Mouse (Mus musculus): ENCODE data around the gene Pbld1. TPM values are rescaled to one million over a fixed set of nuclear protein-coding genes. Genes with fewer than 3 reads are reported as not detected.
A peak's percentile ranks its signal among the peaks of the same experiment; 100 is the strongest.

The Pbld1 gene
- total RNA-seq (2014; rRNA removed) (226 and 238 TPM in 2 replicates), polyA plus RNA-seq (2012; rRNA removed) (166 and 174 TPM in 2 replicates)

- Histone ChIP-seq H3K9ac (ENCODE audit: low read depth, low read length) (peak within 1 kb of the TSS; percentile 49), H3K27ac (replicated peaks; ENCODE audit: insufficient read depth, low read depth, low read length) (peak within 1 kb of the TSS; percentile 86), H3K79me2 (ENCODE audit: control insufficient read depth, insufficient read depth, low read length) (peaks cover 5% of the 10 kb centered on the region; the same call in 1 of the 2 replicates), H3K36me3 (ENCODE audit: control insufficient read depth, insufficient read depth, low read length) (peaks cover 24% of the 10 kb centered on the region), H3K4me3 (ENCODE audit: insufficient read depth, low read depth, low read length) (no peak within 1 kb of the TSS; the same call in 1 of the 2 replicates), H3K4me1 (ENCODE audit: control insufficient read depth, insufficient read depth, low read length) (peaks cover 10% of the 10 kb centered on the region), H3K27me3 (ENCODE audit: control insufficient read depth, insufficient read depth, low read length) (no peaks in the 10 kb centered on the region)
- 44% methylated on average over 2 of the region's 2 CpGs for WGBS
- no peak for DNase-seq (ENCODE audit: extremely low read depth, low read depth, low spot score)
- TF ChIP-seq POLR2A (IDR thresholded peaks at IDR 0.05; ENCODE audit: extremely low read depth, insufficient read depth, low read length) (no peak), CTCF (IDR thresholded peaks at IDR 0.05; ENCODE audit: low read depth, low read length) (no peak)
Measured at GRCm38 (mm10) chr10:63059862-63060261, at the start of gene Pbld1. Gene Pbld1, plus strand, starts transcription at chr10:63060162.

- H3K4me3 ChIP-seq (ENCODE audit: insufficient read depth, low read depth, low read length): no peak overlapping the region
- H3K27ac ChIP-seq (replicated peaks; ENCODE audit: insufficient read depth, low read depth, low read length): no peak overlapping the region
- no peak for DNase-seq (ENCODE audit: extremely low read depth, low read depth, low spot score)
- no peaks in the 10 kb centered on the region for H3K27me3 ChIP-seq (ENCODE audit: control insufficient read depth, insufficient read depth, low read length)
- no peak overlapping the region for H3K9ac ChIP-seq (ENCODE audit: low read depth, low read length)
- peaks cover 49% of the 10 kb centered on the region for H3K36me3 ChIP-seq (ENCODE audit: control insufficient read depth, insufficient read depth, low read length)
- no peaks in the 10 kb centered on the region for H3K79me2 ChIP-seq (ENCODE audit: control insufficient read depth, insufficient read depth, low read length)
- no peaks in the 10 kb centered on the region for H3K4me1 ChIP-seq (ENCODE audit: control insufficient read depth, insufficient read depth, low read length)
- WGBS: 74% methylated on average over 4 of the region's 4 CpGs
- TF ChIP-seq CTCF (IDR thresholded peaks at IDR 0.05; ENCODE audit: low read depth, low read length): no peak
- no peak for TF ChIP-seq POLR2A (IDR thresholded peaks at IDR 0.05; ENCODE audit: extremely low read depth, insufficient read depth, low read length)
Measured at GRCm38 (mm10) chr10:63010268-63010667, 49.7 kb upstream of the Pbld1 start.

GRCm38 (mm10) chr10:63011556-63011955 lies 48.4 kb upstream of the Pbld1 start:
- H3K9ac ChIP-seq (ENCODE audit: low read depth, low read length): no peak overlapping the region
- no peaks in the 10 kb centered on the region for H3K27me3 ChIP-seq (ENCODE audit: control insufficient read depth, insufficient read depth, low read length)
- TF ChIP-seq POLR2A (IDR thresholded peaks at IDR 0.05; ENCODE audit: extremely low read depth, insufficient read depth, low read length) (no peak), CTCF (IDR thresholded peaks at IDR 0.05; ENCODE audit: low read depth, low read length) (no peak)
- no peak overlapping the region for H3K4me3 ChIP-seq (ENCODE audit: insufficient read depth, low read depth, low read length)
- 92% methylated on average over 6 of the region's 6 CpGs for WGBS
- no peaks in the 10 kb centered on the region for H3K79me2 ChIP-seq (ENCODE audit: control insufficient read depth, insufficient read depth, low read length)
- no peak for DNase-seq (ENCODE audit: extremely low read depth, low read depth, low spot score)
- H3K27ac ChIP-seq (replicated peaks; ENCODE audit: insufficient read depth, low read depth, low read length): no peak overlapping the region
- no peaks in the 10 kb centered on the region for H3K4me1 ChIP-seq (ENCODE audit: control insufficient read depth, insufficient read depth, low read length)
- peaks cover 56% of the 10 kb centered on the region for H3K36me3 ChIP-seq (ENCODE audit: control insufficient read depth, insufficient read depth, low read length)

GRCm38 (mm10) chr10:63013476-63013875 lies 46.5 kb upstream of the Pbld1 start:
- no peak overlapping the region for H3K27ac ChIP-seq (replicated peaks; ENCODE audit: insufficient read depth, low read depth, low read length)
- TF ChIP-seq CTCF (IDR thresholded peaks at IDR 0.05; ENCODE audit: low read depth, low read length) (no peak), POLR2A (IDR thresholded peaks at IDR 0.05; ENCODE audit: extremely low read depth, insufficient read depth, low read length) (no peak)
- no peaks in the 10 kb centered on the region for H3K27me3 ChIP-seq (ENCODE audit: control insufficient read depth, insufficient read depth, low read length)
- DNase-seq (ENCODE audit: extremely low read depth, low read depth, low spot score): no peak
- WGBS: 83% methylated on average over 3 of the region's 3 CpGs
- H3K36me3 ChIP-seq (ENCODE audit: control insufficient read depth, insufficient read depth, low read length): peaks cover 60% of the 10 kb centered on the region
- H3K79me2 ChIP-seq (ENCODE audit: control insufficient read depth, insufficient read depth, low read length): no peaks in the 10 kb centered on the region
- H3K4me3 ChIP-seq (ENCODE audit: insufficient read depth, low read depth, low read length): no peak overlapping the region
- no peaks in the 10 kb centered on the region for H3K4me1 ChIP-seq (ENCODE audit: control insufficient read depth, insufficient read depth, low read length)
- no peak overlapping the region for H3K9ac ChIP-seq (ENCODE audit: low read depth, low read length)

- WGBS: 96% methylated on average over 9 of the region's 9 CpGs
- no peak overlapping the region for H3K4me3 ChIP-seq (ENCODE audit: insufficient read depth, low read depth, low read length)
- TF ChIP-seq POLR2A (IDR thresholded peaks at IDR 0.05; ENCODE audit: extremely low read depth, insufficient read depth, low read length) (no peak), CTCF (IDR thresholded peaks at IDR 0.05; ENCODE audit: low read depth, low read length) (no peak)
- no peaks in the 10 kb centered on the region for H3K27me3 ChIP-seq (ENCODE audit: control insufficient read depth, insufficient read depth, low read length)
- H3K27ac ChIP-seq (replicated peaks; ENCODE audit: insufficient read depth, low read depth, low read length): no peak overlapping the region
- H3K9ac ChIP-seq (ENCODE audit: low read depth, low read length): no peak overlapping the region
- peaks cover 3% of the 10 kb centered on the region; the same call in 1 of the 2 replicates for H3K79me2 ChIP-seq (ENCODE audit: control insufficient read depth, insufficient read depth, low read length)
- H3K36me3 ChIP-seq (ENCODE audit: control insufficient read depth, insufficient read depth, low read length): peaks cover 62% of the 10 kb centered on the region
- no peak for DNase-seq (ENCODE audit: extremely low read depth, low read depth, low spot score)
- H3K4me1 ChIP-seq (ENCODE audit: control insufficient read depth, insufficient read depth, low read length): no peaks in the 10 kb centered on the region
Measured at GRCm38 (mm10) chr10:63014168-63014567, 45.8 kb upstream of the Pbld1 start.

- H3K36me3 ChIP-seq (ENCODE audit: control insufficient read depth, insufficient read depth, low read length): peaks cover 31% of the 10 kb centered on the region
- no peak overlapping the region for H3K27ac ChIP-seq (replicated peaks; ENCODE audit: insufficient read depth, low read depth, low read length)
- H3K79me2 ChIP-seq (ENCODE audit: control insufficient read depth, insufficient read depth, low read length): peaks cover 15% of the 10 kb centered on the region; the same call in 1 of the 2 replicates
- H3K9ac ChIP-seq (ENCODE audit: low read depth, low read length): no peak overlapping the region
- TF ChIP-seq CTCF (IDR thresholded peaks at IDR 0.05; ENCODE audit: low read depth, low read length): no peak
- no peak for TF ChIP-seq POLR2A (IDR thresholded peaks at IDR 0.05; ENCODE audit: extremely low read depth, insufficient read depth, low read length)
- no peak for DNase-seq (ENCODE audit: extremely low read depth, low read depth, low spot score)
- H3K4me3 ChIP-seq (ENCODE audit: insufficient read depth, low read depth, low read length): no peak overlapping the region
- no peaks in the 10 kb centered on the region for H3K27me3 ChIP-seq (ENCODE audit: control insufficient read depth, insufficient read depth, low read length)
- peaks cover 7% of the 10 kb centered on the region for H3K4me1 ChIP-seq (ENCODE audit: control insufficient read depth, insufficient read depth, low read length)
- WGBS: 92% methylated on average over 6 of the region's 6 CpGs
Measured at GRCm38 (mm10) chr10:63019304-63019703, 40.7 kb upstream of the Pbld1 start.
